Mouse (Mus musculus): ENCODE data around the gene Palld. TPM values are rescaled to one million over a fixed set of nuclear protein-coding genes. Genes with fewer than 3 reads are reported as not detected.

The Palld gene
- total RNA-seq, 2 experiments from 2014 or later, result 228 to 233 TPM

DNA sequence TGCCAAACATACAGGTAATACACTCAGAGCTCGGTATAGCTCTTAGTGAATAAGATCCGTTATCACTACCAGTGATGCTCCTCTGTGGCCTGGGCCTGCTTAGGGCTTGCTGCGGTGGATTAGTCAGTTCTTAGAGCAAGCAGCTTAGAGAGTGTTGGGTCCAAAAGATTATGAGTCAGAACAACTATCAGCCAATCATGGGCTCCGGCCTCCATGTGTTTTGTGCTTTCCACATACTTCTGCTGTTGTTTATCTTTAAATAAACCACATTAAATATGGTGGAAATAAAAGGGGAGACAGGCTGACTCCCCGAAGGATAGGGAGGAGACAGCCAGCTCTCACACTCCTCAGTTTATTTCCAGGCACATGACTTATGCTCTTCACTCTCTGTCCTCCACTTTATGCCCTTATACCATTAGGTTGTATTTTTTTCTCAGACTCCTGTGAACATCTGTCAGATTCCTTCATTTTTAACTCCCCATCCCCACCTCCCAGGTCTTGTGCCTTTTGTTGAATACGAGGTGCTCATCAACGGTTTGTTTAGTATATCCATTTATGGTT lies 119.5 kb downstream of the Palld start:
- intact Hi-C loops (cut with DNase I), result loop anchor here (5.0 kb wide), 1 partner anchor 71 kb away; no protein-coding TSS in a partner anchor
- DNase-seq (ENCODE audit: low spot score), result no peak

DNA sequence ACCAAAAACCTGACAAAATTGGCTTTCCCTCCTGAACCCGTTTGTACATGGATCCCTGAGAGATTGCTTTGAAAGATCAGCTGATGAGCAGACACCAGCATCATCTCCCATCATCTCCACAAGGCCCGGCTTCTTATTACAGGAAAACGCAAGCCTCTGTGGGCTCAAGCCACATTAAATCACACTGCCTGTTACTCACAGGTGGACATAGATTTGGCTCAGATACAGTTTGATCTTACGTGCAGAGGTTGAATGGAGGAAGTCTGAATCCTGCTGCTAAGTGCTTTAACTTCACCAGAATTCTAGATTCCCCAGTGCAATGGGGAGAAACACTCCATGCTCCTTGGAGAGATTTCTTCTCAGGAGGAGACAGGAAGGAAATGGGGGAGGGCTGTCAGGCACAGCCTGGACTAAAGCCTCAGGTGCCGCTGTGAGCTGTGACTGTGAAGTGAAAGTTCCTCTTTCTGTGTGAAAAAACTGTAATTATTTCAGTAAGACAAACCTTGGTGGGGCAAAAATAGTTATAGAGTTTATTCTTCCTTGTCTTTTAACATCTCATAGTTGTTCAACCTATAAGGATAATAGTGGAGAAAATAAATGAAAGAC lies 121.7 kb downstream of the Palld start:
- intact Hi-C loops (cut with DNase I), result loop anchor here (5.0 kb wide), 1 partner anchor 68 kb away; no protein-coding TSS in a partner anchor
- DNase-seq (ENCODE audit: low spot score), result no peak

DNA sequence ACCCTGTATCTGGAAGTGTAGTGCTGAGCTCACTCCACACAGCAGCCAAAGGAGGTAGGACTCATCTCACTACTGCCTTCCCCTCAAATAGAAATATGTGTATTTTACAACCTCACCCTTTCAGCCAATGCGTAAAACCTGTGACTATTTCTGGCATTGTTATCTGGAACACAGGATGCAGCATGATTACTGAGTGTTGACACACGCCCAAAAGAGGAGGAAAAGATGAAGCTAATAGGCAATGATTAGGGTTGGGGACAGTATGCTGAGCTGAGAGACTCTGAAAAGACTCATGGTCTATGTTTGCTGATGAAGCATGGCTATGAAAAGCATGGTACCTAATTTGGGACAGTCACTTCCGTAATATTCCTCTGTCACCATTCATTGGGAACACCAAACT lies 124.3 kb downstream of the Palld start:
- DNase-seq (ENCODE audit: low spot score), result no peak
- intact Hi-C loops (cut with DNase I), result loop anchor here (5.0 kb wide), 1 partner anchor 54 kb away; no protein-coding TSS in a partner anchor

DNA sequence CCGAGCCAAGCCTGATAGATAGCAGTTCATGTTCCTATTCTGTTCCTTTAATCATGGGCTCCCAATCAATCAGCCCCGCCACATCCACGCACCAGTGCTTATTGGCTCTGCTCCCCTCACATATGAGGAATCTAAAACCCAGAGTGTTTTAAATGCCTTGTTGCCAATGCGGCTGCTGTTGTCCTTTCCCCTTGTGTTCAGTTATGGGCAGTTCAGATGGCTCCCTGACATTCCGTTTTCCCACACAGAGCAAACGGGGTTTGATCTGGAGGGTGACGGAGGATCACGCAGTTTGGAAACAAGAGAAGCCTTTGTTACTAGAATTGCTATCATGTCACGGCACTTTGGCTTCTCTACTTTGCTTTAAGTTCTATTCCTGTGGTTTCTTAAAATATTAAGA lies 125.9 kb downstream of the Palld start:
- DNase-seq (ENCODE audit: low spot score), result no peak
- intact Hi-C loops (cut with DNase I), result loop anchor here (5.0 kb wide), 1 partner anchor 56 kb away; no protein-coding TSS in a partner anchor

DNA sequence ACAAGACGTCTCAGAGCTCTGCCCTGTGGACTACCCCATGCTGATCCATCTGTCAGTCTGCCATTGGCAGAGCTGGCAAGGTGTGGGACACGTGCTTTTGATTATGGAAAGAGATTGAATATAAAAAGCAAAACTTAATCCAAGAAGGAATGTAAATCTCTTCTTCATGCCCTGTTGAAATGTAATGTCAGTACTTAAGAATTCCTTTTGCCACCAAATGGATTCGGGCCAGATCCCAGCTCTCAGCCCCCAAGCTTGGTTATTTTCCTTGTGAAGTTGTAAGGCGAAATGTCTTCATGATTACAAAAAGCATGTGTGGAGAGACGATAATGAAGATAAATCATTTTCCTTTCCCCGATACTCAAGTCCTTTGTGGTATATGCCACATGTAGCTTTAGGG lies 126.6 kb downstream of the Palld start:
- DNase-seq (ENCODE audit: low spot score), result no peak
- intact Hi-C loops (cut with DNase I), result loop anchor here (5.0 kb wide), 1 partner anchor 56 kb away; no protein-coding TSS in a partner anchor

DNA sequence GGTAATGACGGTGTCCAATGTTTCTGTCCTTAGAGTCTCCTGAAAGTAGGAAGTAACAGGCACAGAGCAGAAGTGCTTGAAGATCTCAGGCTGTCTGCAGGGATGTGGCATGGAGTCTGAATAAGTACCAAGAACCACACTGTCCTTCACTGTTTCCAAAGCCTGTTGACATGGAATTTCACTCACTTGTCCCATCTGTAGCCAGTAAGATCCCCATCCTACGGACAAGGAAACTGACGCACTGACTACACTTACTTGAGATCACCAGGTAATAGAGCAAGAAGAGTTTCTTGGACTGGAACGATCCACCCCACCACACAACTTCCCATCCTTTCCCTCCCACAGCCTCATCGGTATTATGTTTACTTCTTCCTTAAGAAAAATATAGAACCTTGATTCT lies 128.3 kb downstream of the Palld start:
- DNase-seq (ENCODE audit: low spot score), result no peak
- intact Hi-C loops (cut with DNase I), result no loop called here

DNA sequence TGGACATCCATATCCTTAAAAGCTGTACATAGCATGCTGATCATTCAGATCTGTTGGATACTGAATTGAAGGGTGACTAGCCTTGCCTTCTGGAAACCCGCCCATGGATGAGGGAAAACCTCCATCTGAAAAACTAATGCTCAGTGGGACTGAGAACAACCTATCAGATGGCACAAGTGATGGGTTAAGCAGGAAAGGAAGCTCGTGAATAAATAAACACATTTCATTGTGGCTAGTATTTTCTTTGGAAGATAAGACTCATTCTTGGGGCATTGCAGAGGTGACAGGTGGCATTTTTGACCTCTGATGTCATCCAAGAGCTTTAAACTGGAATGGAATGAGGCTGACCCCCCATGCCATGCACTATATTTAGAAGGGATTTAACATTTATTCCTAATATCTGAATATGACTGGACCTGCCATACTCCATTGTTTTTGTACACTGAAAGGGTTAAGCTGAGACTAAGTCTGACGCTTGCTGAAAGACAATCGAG lies 128.8 kb downstream of the Palld start:
- intact Hi-C loops (cut with DNase I), result no loop called here
- DNase-seq (ENCODE audit: low spot score), result no peak

DNA sequence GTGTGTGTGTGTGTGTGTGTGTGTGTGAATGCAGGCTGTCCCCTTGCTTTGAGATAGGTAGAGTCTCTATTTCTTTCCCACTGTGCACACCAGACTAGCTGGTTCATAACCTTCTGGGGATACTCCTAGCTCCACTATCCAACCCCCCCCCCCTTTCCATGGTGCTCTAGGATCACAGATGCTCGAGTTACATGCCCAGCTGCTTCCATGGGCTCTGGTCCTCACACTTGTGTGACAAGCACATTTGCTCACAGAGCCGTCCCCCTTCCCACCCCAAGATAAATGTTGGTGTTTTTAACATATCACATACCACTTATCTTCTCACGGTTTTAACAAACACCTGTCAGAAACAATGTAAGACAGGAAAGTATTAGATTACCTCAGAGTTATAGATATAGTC lies 131.2 kb downstream of the Palld start:
- intact Hi-C loops (cut with DNase I), result no loop called here
- no peak for DNase-seq (ENCODE audit: low spot score)

DNA sequence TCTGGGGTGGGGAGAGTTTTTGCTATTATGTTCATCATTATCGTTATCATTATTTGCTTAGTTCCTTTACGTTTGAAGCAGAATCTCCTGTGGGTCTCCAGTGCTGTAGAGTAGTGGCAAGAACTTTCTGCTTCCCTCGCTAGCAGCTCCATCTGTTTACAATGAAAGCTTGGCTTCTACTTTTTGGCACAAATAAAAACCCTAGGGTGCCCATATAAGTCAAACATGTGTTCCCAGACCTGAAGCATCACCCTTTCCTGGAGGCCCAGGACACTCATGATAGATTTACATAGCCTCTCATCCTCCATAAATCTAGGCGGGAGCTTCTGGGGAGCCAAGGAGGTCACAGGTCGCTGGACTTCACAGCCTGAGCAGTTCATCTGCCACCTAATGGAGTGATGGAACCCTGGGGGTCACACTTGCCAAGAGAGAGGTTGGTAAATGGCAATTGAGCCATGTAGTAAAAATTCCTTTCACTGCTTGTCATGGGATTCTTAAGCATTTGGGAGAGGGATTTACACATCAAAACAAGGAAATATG lies 133.1 kb downstream of the Palld start:
- no peak for DNase-seq (ENCODE audit: low spot score)
- intact Hi-C loops (cut with DNase I), result no loop called here

DNA sequence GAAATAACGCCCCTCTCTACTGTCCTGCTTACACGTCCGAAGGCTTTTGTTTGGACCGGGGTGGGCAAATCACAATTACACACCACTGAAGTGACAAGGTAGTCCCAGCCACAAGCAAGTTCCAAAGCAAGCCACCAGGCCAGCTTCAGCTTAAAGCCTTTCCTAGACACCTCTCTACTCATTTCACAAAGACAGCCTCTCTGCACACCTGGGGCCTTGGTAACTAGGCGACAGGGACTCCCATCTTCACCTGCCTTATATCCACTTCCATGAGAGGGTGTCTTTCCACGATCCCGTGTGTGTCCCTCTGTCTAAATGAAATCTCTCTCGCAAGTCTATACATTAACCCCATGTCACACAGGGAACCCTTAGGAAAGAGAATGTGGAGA lies 142.3 kb downstream of the Palld start:
- no peak for DNase-seq (ENCODE audit: low spot score)
- intact Hi-C loops (cut with DNase I), result loop anchor here (5.0 kb wide), 1 partner anchor 97 kb away; no protein-coding TSS in a partner anchor

DNA sequence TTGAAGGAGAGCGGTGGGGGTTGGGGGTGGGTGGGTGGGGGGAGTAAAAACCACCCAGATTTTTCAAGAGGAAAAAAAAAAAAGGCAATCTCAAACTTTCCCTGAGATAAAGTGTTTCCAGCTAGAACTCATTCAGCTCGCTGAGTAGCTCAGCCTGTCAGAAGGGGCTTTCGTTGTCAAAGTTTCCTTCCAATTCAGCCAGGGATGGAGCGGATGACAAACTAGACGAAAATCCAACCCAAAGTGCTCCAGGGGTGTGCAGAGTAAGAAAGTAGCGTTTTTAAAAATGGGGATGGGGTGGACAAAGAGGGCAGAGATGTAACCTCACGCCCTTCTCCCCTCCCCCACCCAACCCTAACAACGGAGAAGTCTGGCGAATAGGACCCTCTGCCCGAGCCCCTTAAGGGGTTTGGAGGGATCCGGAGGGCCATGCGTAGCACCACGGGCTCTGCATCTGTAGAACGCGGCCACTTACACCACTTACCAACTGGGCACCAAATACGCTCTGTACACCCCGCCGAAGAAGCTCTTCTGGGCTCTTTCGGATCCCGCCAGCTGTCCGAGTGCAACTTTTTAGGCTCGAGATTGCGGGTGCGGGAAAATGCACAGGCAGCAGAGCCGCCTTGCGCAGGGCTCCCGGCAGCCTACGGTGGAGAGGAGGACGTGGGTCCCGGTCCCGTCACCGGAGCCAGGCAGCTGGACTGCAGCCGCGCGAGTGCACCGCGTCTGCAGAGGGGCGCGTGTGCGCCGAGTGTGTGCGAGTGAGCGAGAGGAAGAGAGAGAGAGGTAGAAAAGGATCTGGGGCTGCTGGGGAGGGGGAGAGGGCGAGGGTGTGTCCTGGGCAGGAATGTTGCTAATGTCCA lies 142.9 kb downstream of the Palld start:
- intact Hi-C loops (cut with DNase I), result loop anchor here (5.0 kb wide), 2 partner anchors 57 to 98 kb away; no protein-coding TSS in a partner anchor
- peak; percentile 6 for DNase-seq (ENCODE audit: low spot score)

DNA sequence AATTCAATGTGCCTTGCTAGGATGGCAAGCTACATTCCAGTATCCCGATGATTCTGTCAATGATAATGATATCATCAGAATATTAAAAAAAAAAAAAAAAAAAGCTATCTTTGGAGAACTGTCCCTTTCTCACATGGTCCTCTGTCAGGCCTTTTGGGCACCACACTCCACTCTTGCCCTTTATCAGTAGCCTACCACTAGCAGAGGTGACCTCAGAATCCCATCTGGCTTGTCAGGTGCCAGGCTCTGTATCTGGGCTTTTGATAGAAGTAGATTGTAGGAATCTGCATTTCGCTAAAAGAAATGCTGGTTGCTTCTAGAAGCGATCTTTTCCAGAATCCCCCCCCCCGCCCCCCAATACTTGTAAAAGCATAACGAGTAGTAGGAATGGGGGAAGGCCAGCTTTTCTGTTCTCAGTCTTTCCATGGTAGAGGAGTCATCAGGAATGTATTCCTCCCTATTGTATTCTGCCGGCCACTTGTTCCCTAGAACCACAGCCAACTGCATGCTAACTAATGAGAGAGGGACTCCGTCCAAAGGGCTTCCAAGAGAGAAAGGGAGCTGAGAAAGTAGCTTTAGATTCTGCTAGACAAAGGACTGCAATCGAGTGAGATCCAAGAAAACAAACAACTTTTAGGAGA lies 143.7 kb downstream of the Palld start:
- intact Hi-C loops (cut with DNase I), result loop anchor here (5.0 kb wide), 1 partner anchor 57 kb away; no protein-coding TSS in a partner anchor
- DNase-seq (ENCODE audit: low spot score), result no peak

DNA sequence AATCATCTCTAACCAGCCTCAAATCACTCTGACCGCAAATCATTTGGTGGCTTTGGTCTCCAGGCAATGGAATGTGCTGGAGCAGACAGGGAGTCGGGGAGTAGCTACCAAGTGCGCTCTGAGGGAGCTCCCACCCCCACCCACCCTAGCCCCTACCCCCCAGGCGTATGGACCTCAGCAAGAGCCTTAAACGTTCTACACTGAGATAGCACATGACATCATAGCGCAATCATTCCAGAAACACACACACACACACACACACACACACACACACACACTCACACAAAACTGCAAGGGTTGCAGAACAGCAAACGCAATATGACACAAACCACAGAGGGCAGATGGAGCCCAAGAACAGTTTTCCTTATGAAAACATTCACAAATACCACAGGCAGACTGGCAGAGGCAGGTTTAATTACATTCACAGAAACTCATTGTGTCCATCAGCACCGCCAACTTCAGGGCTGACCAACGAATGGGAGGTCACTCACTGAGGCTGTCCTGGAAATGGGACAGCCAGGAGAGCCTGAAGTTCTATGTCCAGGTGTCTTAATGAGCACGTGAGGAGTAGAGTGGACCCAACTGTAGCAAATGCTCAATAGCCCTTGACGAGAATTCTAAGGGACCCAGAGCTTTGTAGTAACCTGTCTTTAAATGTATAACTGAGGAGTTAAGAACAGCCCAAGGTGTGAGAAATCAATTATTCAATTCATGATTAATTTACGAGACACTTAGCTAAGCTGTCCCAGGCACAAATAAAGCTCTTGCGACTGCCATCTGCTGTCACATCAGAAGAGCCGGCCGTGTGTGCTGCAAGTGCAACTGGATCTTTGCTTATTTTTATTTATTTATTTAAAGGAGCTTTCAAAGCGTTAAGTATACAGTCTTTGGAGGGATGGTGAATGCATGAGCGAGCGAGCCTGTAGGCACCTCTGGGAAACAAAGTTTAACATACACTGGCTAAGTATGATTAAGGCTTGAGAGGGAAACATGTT lies 145.2 kb downstream of the Palld start:
- intact Hi-C loops (cut with DNase I), result loop anchor here (5.0 kb wide), 1 partner anchor 55 kb away; no protein-coding TSS in a partner anchor
- no peak for DNase-seq (ENCODE audit: low spot score)

DNA sequence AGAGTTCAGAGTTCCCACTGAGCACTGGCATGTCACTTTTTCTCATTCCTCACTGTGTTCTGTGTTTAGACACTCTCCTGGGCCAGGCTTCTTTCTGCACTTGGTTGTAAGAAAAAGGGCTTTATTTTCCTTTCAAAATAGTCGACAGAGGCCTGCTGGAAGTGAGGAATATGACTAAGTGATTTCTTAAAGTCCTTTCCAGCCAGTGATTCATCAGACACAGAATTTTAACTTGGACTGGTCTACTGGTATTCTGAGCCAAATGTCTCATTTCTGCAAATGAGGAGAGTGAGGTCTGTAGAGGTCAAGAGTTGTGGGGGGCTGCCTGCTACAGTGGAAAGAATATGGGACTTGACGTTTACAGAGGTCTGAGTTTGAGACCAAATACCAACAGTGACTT lies 147.3 kb downstream of the Palld start:
- intact Hi-C loops (cut with DNase I), result loop anchor here (5.0 kb wide), 1 partner anchor 53 kb away; no protein-coding TSS in a partner anchor

DNA sequence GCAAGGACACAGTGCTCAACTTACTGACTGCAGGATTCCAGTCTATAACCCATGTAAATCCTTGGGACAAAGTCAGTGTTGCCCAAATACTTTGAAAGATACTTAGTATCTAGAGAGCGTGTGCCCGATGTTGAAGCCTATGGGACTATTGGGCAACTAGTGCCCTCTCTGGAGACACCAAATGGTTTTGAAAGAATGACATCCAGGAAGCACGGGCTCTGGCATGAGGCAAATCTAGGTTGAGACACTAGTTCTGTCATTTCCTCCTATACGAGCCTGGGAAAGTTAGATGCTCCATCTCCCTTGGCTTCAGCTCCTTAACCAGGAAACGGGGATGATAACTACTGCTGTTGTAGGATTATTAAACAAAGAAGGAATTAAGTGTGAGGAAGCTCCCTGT lies 155.4 kb downstream of the Palld start:
- intact Hi-C loops (cut with DNase I), result no loop called here
- no peak for DNase-seq (ENCODE audit: low spot score)

More for the DNA sequence above, 147.3 kb downstream of the Palld start:
- no peak for DNase-seq (ENCODE audit: low spot score)

DNA sequence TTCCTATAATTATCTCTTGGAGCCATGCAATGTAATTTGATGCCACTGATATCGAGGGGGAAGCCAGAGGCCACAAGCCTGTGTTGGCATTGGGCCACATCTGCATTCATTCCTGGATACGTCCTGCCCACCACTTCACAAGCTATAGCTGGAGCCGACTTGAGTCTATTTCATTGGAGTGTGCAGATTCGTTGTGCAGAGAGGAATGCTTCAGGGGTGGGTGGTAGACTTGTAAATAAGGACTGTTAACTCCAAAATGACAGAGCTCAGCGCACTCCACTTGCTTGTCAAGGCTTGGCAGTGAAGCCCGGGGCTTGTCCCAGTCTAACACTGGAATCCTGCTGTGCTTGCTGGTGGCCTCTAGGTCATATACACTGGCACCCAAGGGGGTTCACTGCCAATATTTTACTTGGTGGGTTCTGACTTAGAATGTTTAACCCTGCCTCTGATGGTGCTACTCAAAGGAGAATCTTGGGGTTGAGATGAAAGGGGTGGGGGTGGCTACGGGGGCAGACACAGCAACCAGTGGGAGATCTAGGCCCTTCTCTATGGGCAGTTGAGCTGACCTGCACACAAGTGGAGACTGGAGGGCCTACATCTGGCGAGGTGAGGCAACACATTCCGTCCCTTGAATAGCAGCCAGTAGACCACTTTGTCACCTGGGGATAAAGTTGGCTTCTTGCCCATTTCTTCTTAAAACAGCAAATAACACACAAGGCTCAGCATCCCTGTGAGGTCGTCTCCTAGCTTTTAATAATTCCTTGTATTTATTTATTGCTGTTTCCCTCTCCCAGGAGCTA lies 157.1 kb downstream of the Palld start:
- intact Hi-C loops (cut with DNase I), result no loop called here
- DNase-seq (ENCODE audit: low spot score), result no peak

DNA sequence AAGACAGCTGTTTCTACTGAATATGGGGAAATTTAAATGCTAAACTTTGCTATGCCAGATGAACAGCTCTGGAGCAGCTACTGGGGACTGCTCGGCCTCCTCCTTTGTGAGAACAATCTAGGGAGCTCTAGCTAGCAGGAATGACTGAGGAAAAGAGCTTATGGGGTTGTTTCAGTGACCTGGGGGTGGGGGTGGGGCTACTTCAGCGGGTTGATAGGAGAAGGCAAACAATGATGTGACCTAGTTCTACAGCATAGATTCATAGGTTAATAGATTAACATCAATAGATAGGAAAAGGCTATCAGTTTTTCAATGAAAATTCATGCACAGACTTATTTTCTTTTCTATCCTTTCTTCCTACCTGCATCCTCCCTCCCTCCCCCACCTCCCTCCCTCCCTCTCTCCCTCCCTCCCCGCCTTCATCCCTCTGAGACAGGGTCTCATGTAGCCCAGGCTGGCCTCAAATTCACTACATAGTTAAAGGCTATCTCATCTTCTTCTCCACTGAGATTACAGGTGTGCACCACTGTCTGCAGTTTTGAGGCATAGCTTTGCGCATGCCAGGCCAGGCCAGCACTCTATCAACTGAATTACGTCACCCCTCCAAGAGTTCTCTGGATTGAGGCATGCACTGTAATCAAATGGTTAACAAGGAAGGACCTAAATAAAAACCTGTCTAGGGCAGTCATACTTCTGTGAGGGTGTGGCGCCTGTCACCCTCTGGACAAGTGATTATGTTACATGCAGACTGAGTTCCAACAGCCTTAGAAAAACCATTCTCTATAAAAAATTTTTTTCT lies 158.5 kb downstream of the Palld start:
- no peak for DNase-seq (ENCODE audit: low spot score)
- intact Hi-C loops (cut with DNase I), result no loop called here

All from heart, postnatal 25 days (tissue).